Mouse (Mus musculus) limb, embryonic 11.5 days (tissue): ENCODE measurements around the gene Kat8. TPM values are rescaled to one million over a fixed set of nuclear protein-coding genes. Genes with fewer than 3 reads are reported as not detected.

Source experiments
- ATAC-seq: fragments of 200-750 bp; cut with Nextera tagmentation; 2 replicates; pipeline ENCODE4 v1.8.0; 2017; ENCODE audit warnings: low read depth; ENCODE audit not compliant: insufficient number of reproducible peaks, low FRiP score, low TSS enrichment
- DNase-seq: peaks from one replicate; pipeline ENCODE4 v3.0.0-alpha.2; 2015; ENCODE audit warnings: low spot score
- H3K27ac ChIP-seq: fragments of 300-500 bp; sonication (generic); replicated peaks from 2 replicates; pipeline ENCODE4 v1.5.1; 2014; ENCODE audit warnings: low read depth, mild to moderate bottlenecking, low read length
- H3K27me3 ChIP-seq: fragments of 300-500 bp; sonication (generic); 2 replicates; pipeline ENCODE4 v1.6.1; 2014; ENCODE audit warnings: mild to moderate bottlenecking, low read length, mixed read lengths; ENCODE audit not compliant: control insufficient read depth, insufficient read depth
- H3K36me3 ChIP-seq: fragments of 300-500 bp; sonication (generic); 2 replicates; pipeline ENCODE4 v1.6.1; 2014; ENCODE audit warnings: mild to moderate bottlenecking, low read length, moderate library complexity, mixed read lengths; ENCODE audit not compliant: control insufficient read depth, insufficient read depth
- H3K4me1 ChIP-seq: fragments of 300-500 bp; sonication (generic); 2 replicates; pipeline ENCODE4 v1.6.1; 2014; ENCODE audit warnings: low read length, mixed read lengths; ENCODE audit not compliant: control insufficient read depth, insufficient read depth
- H3K4me2 ChIP-seq: fragments of 300-500 bp; sonication (generic); 2 replicates; pipeline ENCODE4 v1.6.1; 2014; ENCODE audit warnings: low read depth, mild to moderate bottlenecking, moderate library complexity; ENCODE audit not compliant: severe bottlenecking
- H3K4me3 ChIP-seq: fragments of 300-500 bp; sonication (generic); 2 replicates; pipeline ENCODE4 v1.5.1; 2014; ENCODE audit warnings: low read depth, low read length
- H3K9ac ChIP-seq: fragments of 300-500 bp; sonication (generic); 2 replicates; pipeline ENCODE4 v1.6.1; 2014; ENCODE audit warnings: mild to moderate bottlenecking, low read length
- H3K9me3 ChIP-seq: fragments of 300-500 bp; sonication (generic); 2 replicates; pipeline ENCODE4 v1.6.1; 2016; ENCODE audit warnings: low read length; ENCODE audit not compliant: control insufficient read depth
- WGBS: fragments of 180-500 bp; shearing (Covaris S2); extraction: QIAGEN DNeasy Blood & Tissue Kit; methylation state at CpG from one replicate; pipeline ENCODE4 v1.1.7; 2014; 5-methylcytosine and 5-hydroxymethylcytosine counted together
- polyA plus RNA-seq: library from polyadenylated mRNA; unstranded; fragments of >200 nt; fragmentation: Nextera tagmentation; extraction: Ambion mirVana; gene quantifications from 2 replicates; pipeline ENCODE4 v1.2.1, GENCODE M21; 2014

Gene Kat8
- polyA plus RNA-seq, 1 experiment from 2014 or later, result 48.2 TPM

GRCm38 (mm10) chr7:127876467-127877348 is 35.6 kb upstream of the Kat8 start, which contains the start of gene Zfp668:
Gene Zfp668 (minus strand): TSS chr7:127876828.
- no peaks in the 10 kb centered on the region for H3K9me3 ChIP-seq
- H3K4me3 ChIP-seq, result peak within 1 kb of the TSS; percentile 73
- H3K4me2 ChIP-seq, result peak within 1 kb of the TSS; percentile 72
- ATAC-seq, result peak; percentile 59; the same call in 1 of the 2 replicates
- peak within 1 kb of the TSS; percentile 96 for H3K27ac ChIP-seq
- DNase-seq, result peak; percentile 95
- H3K36me3 ChIP-seq, result peaks cover 41% of the 10 kb centered on the region
- H3K9ac ChIP-seq, result peak within 1 kb of the TSS; percentile 99
- no peaks in the 10 kb centered on the region for H3K27me3 ChIP-seq
- WGBS, result under 1% methylated on average over 60 of the region's 60 CpGs
- H3K4me1 ChIP-seq, result peaks cover 11% of the 10 kb centered on the region

GRCm38 (mm10) chr7:127879301-127879700 is 33.0 kb upstream of the Kat8 start:
- no peak overlapping the region for H3K9ac ChIP-seq
- no peak for ATAC-seq
- H3K9me3 ChIP-seq, result no peaks in the 10 kb centered on the region
- 96% methylated on average over 9 of the region's 9 CpGs for WGBS
- no peak overlapping the region for H3K27ac ChIP-seq
- H3K4me3 ChIP-seq, result no peak overlapping the region
- H3K4me2 ChIP-seq, result no peak overlapping the region
- peaks cover 6% of the 10 kb centered on the region for H3K4me1 ChIP-seq
- H3K36me3 ChIP-seq, result peaks cover 61% of the 10 kb centered on the region
- no peak for DNase-seq
- no peaks in the 10 kb centered on the region for H3K27me3 ChIP-seq

GRCm38 (mm10) chr7:127880431-127880830 is 31.9 kb upstream of the Kat8 start:
- H3K9ac ChIP-seq, result no peak overlapping the region
- no peak overlapping the region for H3K4me2 ChIP-seq
- no peaks in the 10 kb centered on the region for H3K27me3 ChIP-seq
- peaks cover 63% of the 10 kb centered on the region for H3K36me3 ChIP-seq
- H3K4me3 ChIP-seq, result no peak overlapping the region
- DNase-seq (no peak), ATAC-seq (no peak)
- WGBS, result 90% methylated on average over 12 of the region's 12 CpGs
- no peak overlapping the region for H3K27ac ChIP-seq
- no peaks in the 10 kb centered on the region for H3K9me3 ChIP-seq
- 0 out of 2 replicates have a peak, but pooled peaks cover 3% of the 10 kb centered on the region for H3K4me1 ChIP-seq

- WGBS, result 59% methylated on average over 6 of the region's 6 CpGs
- Histone ChIP-seq H3K27ac (no peak overlapping the region), H3K4me2 (no peak overlapping the region), H3K4me1 (no peaks in the 10 kb centered on the region), H3K4me3 (no peak overlapping the region), H3K27me3 (no peaks in the 10 kb centered on the region), H3K9me3 (no peaks in the 10 kb centered on the region), H3K36me3 (peaks cover 57% of the 10 kb centered on the region), H3K9ac (no peak overlapping the region)
- no peak for DNase-seq
- ATAC-seq, result no peak
Measured at GRCm38 (mm10) chr7:127885951-127886350, 26.4 kb upstream of the Kat8 start.

GRCm38 (mm10) chr7:127886551-127886950 is 25.8 kb upstream of the Kat8 start:
- Histone ChIP-seq H3K27ac (no peak overlapping the region), H3K27me3 (no peaks in the 10 kb centered on the region), H3K4me2 (no peak overlapping the region), H3K9me3 (no peaks in the 10 kb centered on the region), H3K4me1 (no peaks in the 10 kb centered on the region), H3K4me3 (no peak overlapping the region), H3K9ac (no peak overlapping the region), H3K36me3 (peaks cover 51% of the 10 kb centered on the region)
- 92% methylated on average over 6 of the region's 6 CpGs for WGBS
- DNase-seq, result no peak
- ATAC-seq, result no peak

GRCm38 (mm10) chr7:127887191-127887590 is 25.1 kb upstream of the Kat8 start:
- DNase-seq, result no peak
- Histone ChIP-seq H3K27ac (no peak overlapping the region), H3K4me1 (no peaks in the 10 kb centered on the region), H3K36me3 (peaks cover 45% of the 10 kb centered on the region), H3K9me3 (no peaks in the 10 kb centered on the region), H3K9ac (no peak overlapping the region), H3K4me3 (no peak overlapping the region), H3K27me3 (no peaks in the 10 kb centered on the region), H3K4me2 (no peak overlapping the region)
- WGBS, result 81% methylated on average over 8 of the region's 8 CpGs
- ATAC-seq, result no peak

- H3K9me3 ChIP-seq, result no peaks in the 10 kb centered on the region
- H3K36me3 ChIP-seq, result peaks cover 39% of the 10 kb centered on the region
- H3K4me1 ChIP-seq, result no peaks in the 10 kb centered on the region
- no peak overlapping the region for H3K27ac ChIP-seq
- DNase-seq (no peak), ATAC-seq (no peak)
- H3K9ac ChIP-seq, result no peak overlapping the region
- no peak overlapping the region for H3K4me3 ChIP-seq
- 85% methylated on average over 3 of the region's 3 CpGs for WGBS
- no peak overlapping the region for H3K4me2 ChIP-seq
- no peaks in the 10 kb centered on the region for H3K27me3 ChIP-seq
Measured at GRCm38 (mm10) chr7:127887781-127888180, 24.5 kb upstream of the Kat8 start.

- WGBS, result 93% methylated on average over 3 of the region's 3 CpGs
- Histone ChIP-seq H3K36me3 (peaks cover 29% of the 10 kb centered on the region), H3K27ac (no peak overlapping the region), H3K9ac (no peak overlapping the region), H3K4me2 (no peak overlapping the region), H3K4me3 (no peak overlapping the region), H3K27me3 (no peaks in the 10 kb centered on the region), H3K4me1 (no peaks in the 10 kb centered on the region), H3K9me3 (no peaks in the 10 kb centered on the region)
- DNase-seq (no peak), ATAC-seq (no peak)
Measured at GRCm38 (mm10) chr7:127888821-127889220, 23.5 kb upstream of the Kat8 start.
